ENCODE assay signal across 10 mouse cellular contexts in genomic region chr17:25077771-25078372, GRCm38 (mm10). TPM values are rescaled to one million over a fixed set of nuclear protein-coding genes. Genes with fewer than 3 reads are reported as not detected.
DNase-seq lines count a peak whose midpoint lies in the region; ATAC-seq lines count a peak whose summit lies in the region.
"Had no signal": no experiment of that assay in that cellular context is flagged by ENCODE, and none has a peak within 500 bp of the region (broad histone marks: within the 10 kb centered on the region; RNA-seq: fewer than 3 reads in every experiment).

No protein-coding gene starts in this region.

- peak overlapping the region; percentile 46; the same call in 1 of the 2 replicates for H3K9ac ChIP-seq in hindbrain, embryonic 13.5 days
- no peak overlapping the region for H3K9ac ChIP-seq in hindbrain, embryonic 11.5 days (ENCODE audit: low read depth, low read length)
- no peak overlapping the region for H3K9ac ChIP-seq in intestine, embryonic 14.5 days (ENCODE audit: low read length)

- peak overlapping the region; percentile 25; the same call in 1 of the 2 replicates for H3K4me2 ChIP-seq in hindbrain, embryonic 13.5 days
- no peak overlapping the region for H3K4me2 ChIP-seq in hindbrain, embryonic 11.5 days (replicated peaks; ENCODE audit: low read depth, low read length)
- H3K4me2 ChIP-seq in intestine, embryonic 14.5 days (ENCODE audit: low read length) = peak overlapping the region; percentile 49

- H3K9me3 ChIP-seq in hindbrain, embryonic 13.5 days = no peaks in the 10 kb centered on the region
- H3K9me3 ChIP-seq in hindbrain, embryonic 11.5 days (ENCODE audit: control insufficient read depth, low read length) = no peaks in the 10 kb centered on the region
- H3K9me3 ChIP-seq in intestine, embryonic 14.5 days (ENCODE audit: control insufficient read depth, low read length) = no peaks in the 10 kb centered on the region

- no peaks in the 10 kb centered on the region for H3K27me3 ChIP-seq in hindbrain, embryonic 13.5 days
- no peaks in the 10 kb centered on the region for H3K27me3 ChIP-seq in hindbrain, embryonic 11.5 days (ENCODE audit: control insufficient read depth, insufficient read depth, low read length)
- H3K27me3 ChIP-seq in intestine, embryonic 14.5 days (replicated peaks; ENCODE audit: control insufficient read depth, insufficient read depth, low read length) = no peaks in the 10 kb centered on the region

- H3K27ac ChIP-seq in hindbrain, embryonic 13.5 days = peak overlapping the region; percentile 71
- H3K27ac ChIP-seq in hindbrain, embryonic 11.5 days (ENCODE audit: low read depth, low read length) = no peak overlapping the region
- peak overlapping the region; percentile 8 for H3K27ac ChIP-seq in intestine, embryonic 14.5 days (ENCODE audit: low read depth)

- peak overlapping the region; percentile 7; the same call in 1 of the 2 replicates for H3K4me3 ChIP-seq in hindbrain, embryonic 13.5 days
- no peak overlapping the region for H3K4me3 ChIP-seq in hindbrain, embryonic 11.5 days (ENCODE audit: low read depth, low read length)
- H3K4me3 ChIP-seq in intestine, embryonic 14.5 days (ENCODE audit: low read depth, low read length) = peak overlapping the region; percentile 31; the same call in 1 of the 2 replicates
- H3K4me3 ChIP-seq: erythroblast, embryonic 14.5 days had no signal

- intact Hi-C loops in left cerebral cortex, postnatal 25 days (cut with DNase I) = no loop called here

- no peak for DNase-seq in hindbrain, embryonic 11.5 days (ENCODE audit: low spot score)
- peak; percentile 54 for DNase-seq in cerebellum, adult 11 months
- peak; percentile 72 for DNase-seq in gastrocnemius, postnatal 10 days
- no peak for DNase-seq in intestine, embryonic 14.5 days (ENCODE audit: low spot score)
- DNase-seq in left cerebral cortex, postnatal 25 days (ENCODE audit: low spot score in 2 of 2) = peak; percentile 50 to 55
- DNase-seq in lung, postnatal 4 days = peak; percentile 87 to 92
- no peak for DNase-seq in thymus, postnatal 10 days (ENCODE audit: low spot score in 2 of 2)

- peaks cover 25% of the 10 kb centered on the region for H3K4me1 ChIP-seq in hindbrain, embryonic 13.5 days (replicated peaks)
- no peaks in the 10 kb centered on the region for H3K4me1 ChIP-seq in hindbrain, embryonic 11.5 days (replicated peaks; ENCODE audit: control insufficient read depth, insufficient read depth, low read length)
- H3K4me1 ChIP-seq in intestine, embryonic 14.5 days (replicated peaks; ENCODE audit: control insufficient read depth, insufficient read depth, low read length) = peaks cover 33% of the 10 kb centered on the region

- peak; percentile 75 for ATAC-seq in hindbrain, embryonic 13.5 days (ENCODE audit: low FRiP score)
- no peak for ATAC-seq in hindbrain, embryonic 11.5 days (ENCODE audit: low FRiP score)
- no peak for ATAC-seq in intestine, embryonic 14.5 days (replicated peaks; ENCODE audit: low FRiP score, low TSS enrichment, low read depth)

- WGBS in hindbrain, embryonic 13.5 days = 60% methylated on average over 13 of the region's 13 CpGs
- WGBS in hindbrain, embryonic 11.5 days = 86% methylated on average over 13 of the region's 13 CpGs
- 57% methylated on average over 13 of the region's 13 CpGs for WGBS in intestine, embryonic 14.5 days

- H3K36me3 ChIP-seq in hindbrain, embryonic 13.5 days = peaks cover 16% of the 10 kb centered on the region
- no peaks in the 10 kb centered on the region for H3K36me3 ChIP-seq in hindbrain, embryonic 11.5 days (ENCODE audit: control insufficient read depth, insufficient read depth, low read length)
- peaks cover 12% of the 10 kb centered on the region; the same call in 1 of the 2 replicates for H3K36me3 ChIP-seq in intestine, embryonic 14.5 days (ENCODE audit: control insufficient read depth, insufficient read depth, low read length)

RNA-seq across cellular contexts. Expression of gene Tmem204, which starts 5.5 kb away (rescaled TPM):
- polyA plus RNA-seq in hindbrain, embryonic 13.5 days (2015; fragmentation: Nextera tagmentation; extraction: Ambion mirVana) = 10.8 and 11.5 TPM in 2 replicates
- 9.3 and 10.7 TPM in 2 replicates for polyA plus RNA-seq in hindbrain, embryonic 11.5 days (2014; fragmentation: Nextera tagmentation; extraction: Ambion mirVana)
- 10 to 100 TPM; 16.0 to 16.5 TPM for total RNA-seq in gastrocnemius, postnatal 10 days (2021)
- polyA plus RNA-seq in intestine, embryonic 14.5 days (2014; fragmentation: Nextera tagmentation; extraction: Ambion mirVana) = 23.5 and 24.2 TPM in 2 replicates
- 10 to 100 TPM; 10.5 to 11.8 TPM for total RNA-seq in left cerebral cortex, postnatal 25 days (2021)
- polyA plus RNA-seq: erythroblast, embryonic 14.5 days had no signal

RNA-seq across cellular contexts. Expression of gene Telo2, which starts 37.9 kb away (rescaled TPM):
- polyA plus RNA-seq in hindbrain, embryonic 13.5 days (2015; fragmentation: Nextera tagmentation; extraction: Ambion mirVana) = 41.9 and 45.5 TPM in 2 replicates
- polyA plus RNA-seq in hindbrain, embryonic 11.5 days (2014; fragmentation: Nextera tagmentation; extraction: Ambion mirVana) = 23.5 and 28.8 TPM in 2 replicates
- total RNA-seq in gastrocnemius, postnatal 10 days (2021) = 10 to 100 TPM; 13.0 to 16.1 TPM
- polyA plus RNA-seq in intestine, embryonic 14.5 days (2014; fragmentation: Nextera tagmentation; extraction: Ambion mirVana) = 36.7 and 42.3 TPM in 2 replicates
- 10 to 100 TPM; 26.3 to 28.7 TPM for total RNA-seq in left cerebral cortex, postnatal 25 days (2021)

RNA-seq across cellular contexts. Expression of gene Ptx4, which starts 42.7 kb away (rescaled TPM):
- polyA plus RNA-seq in hindbrain, embryonic 13.5 days (2015; fragmentation: Nextera tagmentation; extraction: Ambion mirVana) = not detected in 2 replicates
- not detected in 2 replicates for polyA plus RNA-seq in hindbrain, embryonic 11.5 days (2014; fragmentation: Nextera tagmentation; extraction: Ambion mirVana)
- 1 to 10 TPM; 7.3 to 8.7 TPM for total RNA-seq in gastrocnemius, postnatal 10 days (2021)
- not detected in 2 replicates for polyA plus RNA-seq in intestine, embryonic 14.5 days (2014; fragmentation: Nextera tagmentation; extraction: Ambion mirVana)
- total RNA-seq in left cerebral cortex, postnatal 25 days (2021) = under 1 TPM; 0.46 to 0.76 TPM
- polyA plus RNA-seq: erythroblast, embryonic 14.5 days; neural tube, embryonic 11.5 days had no signal

RNA-seq across cellular contexts. Expression of gene Clcn7, which starts 55.3 kb away (rescaled TPM):
- polyA plus RNA-seq in hindbrain, embryonic 13.5 days (2015; fragmentation: Nextera tagmentation; extraction: Ambion mirVana) = 24.9 and 30.4 TPM in 2 replicates
- polyA plus RNA-seq in hindbrain, embryonic 11.5 days (2014; fragmentation: Nextera tagmentation; extraction: Ambion mirVana) = 16.6 and 18.7 TPM in 2 replicates
- total RNA-seq in gastrocnemius, postnatal 10 days (2021) = 10 to 100 TPM; 14.0 to 20.0 TPM
- 20.0 and 22.0 TPM in 2 replicates for polyA plus RNA-seq in intestine, embryonic 14.5 days (2014; fragmentation: Nextera tagmentation; extraction: Ambion mirVana)
- 10 to 100 TPM; 51.4 to 52.3 TPM for total RNA-seq in left cerebral cortex, postnatal 25 days (2021)

Comparison
In these comparisons a context has a peak if more than half of its experiments do, and no peak if none do; other contexts are left out.
1. DNase-seq: peak in cerebellum, adult 11 months (single experiment), gastrocnemius, postnatal 10 days (single experiment), left cerebral cortex, postnatal 25 days (2 of 2) and lung, postnatal 4 days (2 of 2); none in hindbrain, embryonic 11.5 days (single experiment), intestine, embryonic 14.5 days (single experiment) and thymus, postnatal 10 days (0 of 2).